Mouse (Mus musculus): ENCODE data around the gene Zic1. TPM values are rescaled to one million over a fixed set of nuclear protein-coding genes. Genes with fewer than 3 reads are reported as not detected.

Gene Zic1
- polyA plus RNA-seq, 1 experiment from 2014 or later = not detected

DNA sequence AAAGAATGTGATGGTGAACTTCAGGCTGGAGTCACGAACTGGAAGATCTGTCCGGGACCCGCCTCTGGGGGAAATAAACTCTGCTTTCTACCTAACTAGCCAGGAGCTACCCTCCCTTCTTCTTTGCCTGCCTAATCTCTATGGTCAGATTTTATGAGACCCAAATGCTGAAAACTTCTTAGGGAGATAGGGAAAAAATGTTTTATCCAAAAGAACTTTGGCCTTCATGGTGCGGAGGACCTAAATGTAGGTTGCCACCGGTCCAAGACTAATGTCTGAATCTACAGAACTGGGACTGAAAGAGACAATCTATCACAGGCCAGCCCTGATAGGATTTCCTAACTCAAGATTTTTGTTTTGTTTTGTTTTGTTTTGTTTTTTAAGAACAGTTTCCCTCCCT lies 14.2 kb downstream of the Zic1 start:
- H3K9ac ChIP-seq (ENCODE audit: low read length) = no peak overlapping the region
- WGBS = 3% methylated on average over 5 of the region's 5 CpGs
- no peak overlapping the region for H3K4me2 ChIP-seq (ENCODE audit: low read depth, low read length)
- no peak overlapping the region for H3K4me3 ChIP-seq (ENCODE audit: low read length)
- H3K9me3 ChIP-seq (ENCODE audit: control insufficient read depth, low read length) = no peaks in the 10 kb centered on the region
- H3K27ac ChIP-seq (ENCODE audit: low read length) = no peak overlapping the region
- peaks cover 4% of the 10 kb centered on the region; the same call in 1 of the 2 replicates for H3K4me1 ChIP-seq (replicated peaks; ENCODE audit: control insufficient read depth, insufficient read depth, low read length)
- H3K36me3 ChIP-seq (ENCODE audit: control insufficient read depth, insufficient read depth, low read length) = no peaks in the 10 kb centered on the region
- no peak for ATAC-seq (ENCODE audit: low read depth)
- peaks cover 67% of the 10 kb centered on the region for H3K27me3 ChIP-seq (ENCODE audit: control insufficient read depth, insufficient read depth, low read depth, low read length)

DNA sequence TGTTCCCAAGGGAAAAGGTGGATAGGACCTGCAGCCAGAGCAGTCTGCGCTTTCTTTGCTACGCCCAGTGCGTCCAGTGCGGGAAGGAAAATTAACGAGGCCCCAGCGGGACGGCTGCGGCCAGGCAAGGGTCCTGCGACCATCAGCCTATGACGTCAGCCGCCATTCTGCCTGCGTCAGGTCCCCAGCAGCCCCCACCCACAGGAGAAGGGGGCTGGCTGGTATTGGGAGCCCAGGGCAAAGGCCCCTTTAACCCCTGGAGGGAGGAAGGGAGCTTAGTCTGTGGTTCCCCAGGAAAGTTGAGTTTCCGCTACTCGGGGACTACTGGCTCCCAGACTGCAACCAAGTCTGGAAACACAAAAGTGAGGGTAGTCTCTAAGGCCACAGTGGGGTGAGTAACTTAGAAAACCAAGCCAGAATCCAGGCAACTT lies 14.7 kb downstream of the Zic1 start:
- Histone ChIP-seq H3K27ac (ENCODE audit: low read length) (no peak overlapping the region), H3K4me2 (ENCODE audit: low read depth, low read length) (no peak overlapping the region), H3K4me3 (ENCODE audit: low read length) (no peak overlapping the region), H3K36me3 (ENCODE audit: control insufficient read depth, insufficient read depth, low read length) (no peaks in the 10 kb centered on the region), H3K9ac (ENCODE audit: low read length) (no peak overlapping the region), H3K9me3 (ENCODE audit: control insufficient read depth, low read length) (no peaks in the 10 kb centered on the region), H3K4me1 (replicated peaks; ENCODE audit: control insufficient read depth, insufficient read depth, low read length) (peaks cover 4% of the 10 kb centered on the region; the same call in 1 of the 2 replicates), H3K27me3 (ENCODE audit: control insufficient read depth, insufficient read depth, low read depth, low read length) (peaks cover 62% of the 10 kb centered on the region)
- ATAC-seq (ENCODE audit: low read depth) = no peak; the same call in 1 of the 2 replicates
- 2% methylated on average over 14 of the region's 14 CpGs for WGBS

DNA sequence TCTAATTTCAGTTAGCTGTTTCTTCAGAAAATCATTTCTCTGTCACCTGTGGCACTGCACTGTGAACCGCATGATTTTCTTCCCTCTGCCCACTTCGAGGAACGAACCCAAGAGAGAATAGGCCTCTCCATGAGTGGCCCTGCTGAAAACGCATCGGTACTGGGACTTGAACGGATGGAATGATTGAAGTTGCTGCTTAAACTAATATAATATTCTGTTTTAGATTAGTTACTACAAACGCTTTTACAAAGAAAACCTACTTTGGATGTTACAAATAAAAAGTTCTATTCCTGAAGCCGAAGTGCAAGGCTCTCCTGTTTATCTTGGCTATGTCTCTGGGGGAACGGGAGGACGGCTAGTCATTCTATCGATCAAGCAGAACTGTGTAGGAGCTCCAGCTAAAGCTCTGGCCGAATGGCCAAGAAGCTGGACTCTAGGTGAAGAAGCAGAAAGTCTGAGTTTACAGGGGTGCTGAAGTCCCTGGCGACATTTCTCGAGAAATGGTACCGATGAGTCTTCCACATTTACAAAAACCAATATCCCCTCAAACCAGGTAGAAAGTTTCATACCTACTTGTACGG lies 15.3 kb downstream of the Zic1 start:
- no peak for ATAC-seq (ENCODE audit: low read depth)
- no peak overlapping the region for H3K4me2 ChIP-seq (ENCODE audit: low read depth, low read length)
- H3K27me3 ChIP-seq (ENCODE audit: control insufficient read depth, insufficient read depth, low read depth, low read length) = peaks cover 56% of the 10 kb centered on the region
- H3K36me3 ChIP-seq (ENCODE audit: control insufficient read depth, insufficient read depth, low read length) = no peaks in the 10 kb centered on the region
- 1% methylated on average over 16 of the region's 16 CpGs for WGBS
- H3K9ac ChIP-seq (ENCODE audit: low read length) = no peak overlapping the region
- H3K4me3 ChIP-seq (ENCODE audit: low read length) = no peak overlapping the region
- no peaks in the 10 kb centered on the region for H3K4me1 ChIP-seq (replicated peaks; ENCODE audit: control insufficient read depth, insufficient read depth, low read length)
- H3K9me3 ChIP-seq (ENCODE audit: control insufficient read depth, low read length) = no peaks in the 10 kb centered on the region
- no peak overlapping the region for H3K27ac ChIP-seq (ENCODE audit: low read length)

DNA sequence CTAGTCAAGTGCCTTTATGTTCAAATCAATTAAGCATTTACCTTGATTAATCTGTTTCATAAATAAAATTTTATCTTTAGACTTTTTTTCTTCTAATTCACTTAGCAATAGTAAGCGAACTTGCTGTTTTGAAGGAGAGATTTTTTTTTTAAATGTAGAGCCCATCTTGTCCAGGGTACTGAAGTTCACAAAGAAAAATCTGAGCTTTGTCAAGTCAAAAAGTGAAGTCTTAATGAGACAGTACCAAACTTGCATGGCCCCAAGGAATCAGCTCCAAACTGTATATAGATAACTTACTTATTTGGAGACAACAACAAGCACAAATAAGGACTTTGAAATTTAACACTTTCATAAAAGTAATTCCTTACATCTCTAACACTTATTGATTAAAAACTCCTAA lies 16.9 kb downstream of the Zic1 start:
- Histone ChIP-seq H3K4me2 (ENCODE audit: low read depth, low read length) (no peak overlapping the region), H3K9ac (ENCODE audit: low read length) (no peak overlapping the region), H3K4me3 (ENCODE audit: low read length) (no peak overlapping the region), H3K36me3 (ENCODE audit: control insufficient read depth, insufficient read depth, low read length) (no peaks in the 10 kb centered on the region), H3K27me3 (ENCODE audit: control insufficient read depth, insufficient read depth, low read depth, low read length) (peaks cover 41% of the 10 kb centered on the region), H3K9me3 (ENCODE audit: control insufficient read depth, low read length) (no peaks in the 10 kb centered on the region), H3K4me1 (replicated peaks; ENCODE audit: control insufficient read depth, insufficient read depth, low read length) (no peaks in the 10 kb centered on the region), H3K27ac (ENCODE audit: low read length) (no peak overlapping the region)
- no peak for ATAC-seq (ENCODE audit: low read depth)
- 31% methylated on average over 1 of the region's 1 CpGs for WGBS

DNA sequence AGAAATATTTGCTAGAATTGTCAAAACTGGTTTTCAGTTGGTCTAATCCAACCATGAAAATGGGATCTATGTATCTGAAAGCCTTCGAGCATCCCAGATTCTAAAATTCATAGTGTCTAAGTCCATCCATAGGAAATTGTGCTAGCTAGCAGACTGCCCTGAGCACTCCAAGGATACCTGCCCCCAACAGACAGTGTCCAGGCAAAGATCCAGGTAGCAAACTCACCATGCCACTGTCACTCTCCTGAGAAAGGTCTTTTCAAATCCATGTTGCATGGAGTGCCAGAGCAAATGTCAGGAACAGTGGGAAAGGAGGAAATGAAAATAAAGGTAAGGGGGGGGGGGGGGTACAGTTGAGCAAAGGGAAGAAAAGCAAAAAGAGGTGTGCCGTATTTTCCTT lies 18.0 kb downstream of the Zic1 start:
- H3K4me2 ChIP-seq (ENCODE audit: low read depth, low read length) = no peak overlapping the region
- no peak overlapping the region for H3K9ac ChIP-seq (ENCODE audit: low read length)
- H3K9me3 ChIP-seq (ENCODE audit: control insufficient read depth, low read length) = no peaks in the 10 kb centered on the region
- no peak for ATAC-seq (ENCODE audit: low read depth)
- no peak overlapping the region for H3K27ac ChIP-seq (ENCODE audit: low read length)
- peaks cover 29% of the 10 kb centered on the region for H3K27me3 ChIP-seq (ENCODE audit: control insufficient read depth, insufficient read depth, low read depth, low read length)
- H3K4me3 ChIP-seq (ENCODE audit: low read length) = no peak overlapping the region
- no peaks in the 10 kb centered on the region for H3K36me3 ChIP-seq (ENCODE audit: control insufficient read depth, insufficient read depth, low read length)
- H3K4me1 ChIP-seq (replicated peaks; ENCODE audit: control insufficient read depth, insufficient read depth, low read length) = no peaks in the 10 kb centered on the region
- WGBS = 57% methylated on average over 2 of the region's 2 CpGs

Other genes starting within 250 kb of the Zic1 start
- gene Zic4, start 3.4 kb downstream of the Zic1 start, polyA plus RNA-seq (2015; fragmentation: Nextera tagmentation; extraction: Ambion mirVana) = 0.08 TPM in 1 of 2 replicates, not detected in the other

All from lung, embryonic 16.5 days (tissue).